Mouse (Mus musculus) brain, embryonic 14.5 days (tissue): ENCODE measurements at regions not wholly inside any gene's neighbourhood (a gene's known extent, or its start where the extent isn't known, plus 50 kb on each side); places are given as distances from the start of the nearest gene placed in this dataset.
A peak's percentile ranks its signal among the peaks of the same experiment; 100 is the strongest.

Source experiments
- DNase-seq: peaks from one replicate; pipeline ENCODE4 v3.0.0-alpha.2; 2011; ENCODE audit warnings: low read depth
- CTCF ChIP-seq: fragments of 200-500 bp; IDR thresholded peaks from 2 replicates; pipeline ENCODE4 v1.5.1; 2012; ENCODE audit warnings: inconsistent platforms, mild to moderate bottlenecking, moderate library complexity, borderline replicate concordance; ENCODE audit not compliant: insufficient read depth, insufficient read length; ENCODE audit errors: extremely low read depth
- POLR2A ChIP-seq: fragments of 200-500 bp; IDR thresholded peaks from 2 replicates; pipeline ENCODE4 v1.6.1; 2012; ENCODE audit warnings: mild to moderate bottlenecking, inconsistent platforms, borderline replicate concordance; ENCODE audit not compliant: poor library complexity, insufficient read depth, insufficient read length, severe bottlenecking; ENCODE audit errors: extremely low read depth

DNA sequence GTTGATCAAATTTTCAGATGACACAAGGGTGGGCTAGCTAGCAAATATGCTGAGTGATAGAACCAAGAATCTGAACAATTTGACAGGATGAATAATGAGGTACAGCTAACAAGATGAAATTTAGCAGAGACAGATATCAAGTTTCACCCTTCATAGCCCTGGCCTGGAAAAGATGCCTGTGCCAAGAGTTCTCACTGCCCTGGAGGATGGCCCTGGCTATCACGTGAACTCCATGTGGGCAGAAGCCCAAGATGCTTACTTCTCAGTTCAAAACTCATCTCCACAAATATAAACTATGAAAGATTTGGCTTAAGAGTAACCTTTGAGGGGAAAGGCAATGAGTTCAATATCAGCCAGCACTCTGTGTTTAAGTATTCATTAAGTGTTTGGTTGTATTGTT lies 306.9 kb upstream of the Apob start:
- no peak for DNase-seq
- TF ChIP-seq POLR2A (no peak), CTCF (no peak)

DNA sequence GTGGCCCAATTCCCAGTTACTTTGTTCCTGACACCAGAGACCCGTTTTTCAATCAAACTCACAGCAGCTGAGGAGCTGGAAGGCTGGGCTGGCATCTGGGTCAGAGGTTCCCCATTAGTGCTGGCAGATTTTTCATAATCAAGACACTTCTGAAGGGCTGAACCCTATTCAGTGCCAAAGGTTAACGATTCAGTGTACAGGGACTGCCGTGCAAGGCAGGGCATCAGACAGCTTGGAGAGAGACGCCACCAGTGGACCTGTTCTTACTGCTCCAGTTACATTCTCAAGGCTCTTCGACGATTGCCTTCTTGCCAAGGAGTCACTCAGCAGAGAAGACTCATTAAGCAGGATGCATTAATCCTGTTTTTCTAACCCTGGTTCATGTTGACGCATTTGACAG lies 285.5 kb upstream of the Apob start:
- no peak for TF ChIP-seq CTCF
- DNase-seq = peak; percentile 64

DNA sequence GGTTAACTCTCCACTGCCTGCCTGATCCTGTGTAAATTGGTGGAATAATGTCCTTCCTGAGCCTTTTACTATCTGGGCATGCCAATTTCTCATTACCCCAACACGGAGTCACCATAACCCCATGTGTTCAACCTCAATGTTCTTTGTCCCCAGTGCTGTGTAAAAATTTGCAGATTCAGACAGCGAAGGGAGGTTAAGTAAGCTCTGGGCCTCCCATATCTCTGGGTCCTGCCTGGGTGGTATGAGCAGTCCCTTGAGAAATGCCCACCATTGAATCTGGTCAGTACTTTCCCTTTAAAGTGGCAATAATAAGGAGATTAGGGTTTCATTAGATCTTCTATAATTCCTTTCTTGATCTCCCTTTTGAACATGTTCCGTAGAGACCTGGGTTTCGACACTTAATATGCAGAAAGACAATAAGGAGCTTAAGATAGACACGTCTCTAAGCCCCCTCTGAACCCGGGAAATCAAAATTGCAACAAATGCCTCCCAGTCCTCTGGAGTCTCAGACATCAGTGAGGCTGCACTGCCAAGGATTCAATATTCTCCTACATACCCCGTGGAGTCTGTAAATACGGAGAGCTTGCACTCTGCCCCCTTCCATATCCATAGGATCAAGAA lies 279.0 kb upstream of the Apob start:
- no peak for TF ChIP-seq CTCF
- no peak for TF ChIP-seq POLR2A
- DNase-seq = peak; percentile 72

DNA sequence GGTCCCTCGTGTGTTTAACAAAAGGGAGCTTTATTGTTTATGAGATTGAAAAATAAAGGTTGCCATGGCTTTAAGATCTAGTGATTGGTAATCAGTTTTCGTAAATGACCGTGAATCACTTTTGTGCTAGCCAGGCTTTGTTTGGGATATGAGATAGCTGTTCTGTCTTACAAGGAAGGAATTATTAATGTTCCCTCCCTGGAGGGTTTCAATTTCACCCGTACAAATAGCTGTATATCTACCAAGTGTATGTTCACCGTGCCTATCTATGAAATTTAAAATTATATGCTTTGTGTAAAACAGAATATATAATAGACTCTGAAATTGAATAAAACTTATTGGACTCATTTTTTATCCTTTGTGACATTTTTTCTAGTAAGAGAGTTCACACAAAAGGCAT lies 268.3 kb upstream of the Apob start:
- no peak for TF ChIP-seq POLR2A
- TF ChIP-seq CTCF = no peak
- peak; percentile 47 for DNase-seq

DNA sequence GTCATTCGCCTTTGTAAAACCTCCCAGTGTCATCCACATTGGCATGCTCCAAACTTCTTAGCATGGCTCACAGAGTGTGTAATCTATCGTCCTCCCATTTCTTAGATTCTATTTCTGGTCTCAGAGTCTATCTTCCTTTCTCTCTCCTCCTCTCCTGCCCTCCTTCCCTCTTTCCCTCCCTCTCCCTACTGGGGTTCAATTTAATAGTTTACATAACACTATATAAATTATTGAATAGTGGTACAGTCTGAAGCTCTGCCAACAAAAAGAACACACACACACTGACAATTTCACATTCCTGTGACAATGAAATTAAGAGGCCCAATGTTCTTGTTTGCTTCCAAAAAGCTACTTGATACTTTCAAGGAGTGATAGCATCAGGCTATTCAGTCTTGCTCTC lies 267.6 kb upstream of the Apob start:
- DNase-seq = no peak
- TF ChIP-seq POLR2A = no peak

DNA sequence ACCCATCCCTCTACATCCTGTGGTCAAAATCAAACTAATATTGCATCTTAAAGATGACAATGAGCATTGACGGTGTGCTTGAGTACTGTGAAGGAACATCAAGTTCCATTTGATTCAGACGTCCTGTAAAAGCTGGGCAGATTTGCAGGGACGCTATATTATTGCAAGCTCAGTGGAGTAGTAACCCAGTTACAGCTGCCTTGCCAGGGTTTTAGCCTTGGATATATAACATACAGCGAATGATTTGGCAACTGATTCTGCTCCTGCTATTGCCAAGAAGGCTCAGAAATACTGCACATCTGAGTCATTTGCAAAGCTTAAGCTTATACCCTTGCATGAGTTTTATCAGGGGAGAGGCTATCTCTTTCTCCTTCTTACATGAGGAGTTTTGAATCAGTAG lies 262.4 kb upstream of the Apob start:
- DNase-seq = peak; percentile 43
- TF ChIP-seq CTCF = no peak
- TF ChIP-seq POLR2A = no peak

DNA sequence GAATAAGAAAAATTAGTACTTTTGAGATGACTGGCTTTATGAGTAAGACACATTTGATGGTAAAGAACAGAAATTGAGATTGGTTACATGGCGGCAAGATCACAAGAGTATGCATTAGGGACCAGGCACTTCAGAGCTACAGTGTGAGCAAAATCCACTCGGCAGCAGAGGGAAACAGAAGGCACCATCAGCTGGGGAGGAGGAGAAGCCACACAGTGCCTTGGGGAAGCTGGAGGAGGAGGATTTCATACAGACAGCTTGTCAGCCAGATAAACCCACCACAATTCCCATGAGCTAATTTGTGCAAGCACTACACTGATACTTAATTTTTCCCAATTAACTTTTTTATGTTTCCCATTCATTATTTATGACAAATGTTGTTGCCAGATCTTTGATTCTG lies 258.9 kb upstream of the Apob start:
- TF ChIP-seq POLR2A = no peak
- TF ChIP-seq CTCF = no peak
- DNase-seq = peak; percentile 61

DNA sequence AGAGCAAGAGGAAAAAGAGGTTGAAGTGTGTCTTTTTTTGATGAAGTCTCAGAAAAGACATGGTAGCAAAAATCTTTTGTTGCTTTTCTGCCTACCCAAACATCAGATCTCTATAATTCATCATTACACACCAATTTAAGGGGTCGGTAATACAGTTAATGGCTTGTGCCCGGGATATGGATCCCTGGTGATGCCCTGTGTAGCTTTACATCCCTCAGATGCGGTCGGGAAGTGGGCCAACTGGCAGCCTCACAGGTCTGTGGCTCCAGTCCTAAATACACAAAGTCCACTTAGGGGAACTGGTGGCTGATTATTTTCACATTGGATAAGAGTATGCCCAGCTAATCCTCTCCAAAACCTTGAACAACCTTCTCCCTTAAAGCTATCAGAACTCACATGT lies 258.4 kb upstream of the Apob start:
- peak; percentile 23 for DNase-seq

DNA sequence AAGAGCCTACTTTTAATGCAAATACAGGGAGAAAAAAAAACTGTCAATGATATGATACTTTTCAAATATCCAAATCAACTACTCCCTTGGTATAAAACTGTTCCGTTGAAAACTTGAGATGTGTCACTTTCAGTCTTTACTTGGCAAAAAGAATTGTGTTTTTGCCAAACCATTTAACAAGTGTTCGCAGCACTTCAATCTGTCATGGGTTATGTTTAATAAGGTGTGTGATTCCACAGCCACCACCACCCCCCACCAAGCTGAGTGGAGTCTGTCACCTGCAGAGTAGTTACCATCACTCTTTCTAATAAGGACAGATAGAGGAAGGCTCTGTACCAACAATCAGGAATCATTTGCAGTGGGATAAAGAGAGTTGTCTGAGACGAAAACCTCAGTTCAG lies 252.5 kb upstream of the Apob start:
- TF ChIP-seq POLR2A (no peak), CTCF (no peak)
- peak; percentile 53 for DNase-seq

More for the DNA sequence above, 258.4 kb upstream of the Apob start:
- no peak for TF ChIP-seq CTCF
- no peak for TF ChIP-seq POLR2A

DNA sequence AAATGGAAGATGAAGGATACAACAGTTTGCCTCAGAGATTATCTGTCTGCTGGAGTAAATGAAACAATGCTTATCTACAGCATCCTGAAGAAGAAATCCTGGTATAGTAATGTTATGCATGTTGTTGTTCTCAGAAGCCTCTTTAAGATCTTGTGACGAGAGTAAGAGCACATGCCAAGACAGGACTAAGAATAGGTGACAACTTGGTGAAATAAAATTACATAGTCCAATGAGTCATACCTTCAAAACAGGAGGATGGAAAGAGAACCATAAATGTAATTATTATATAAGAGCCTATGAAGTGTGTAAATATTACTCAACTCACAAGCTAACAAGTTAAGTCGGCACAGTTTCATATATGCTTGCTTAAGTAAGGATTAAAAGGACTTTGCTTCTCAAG lies 239.4 kb upstream of the Apob start:
- TF ChIP-seq CTCF (no peak), POLR2A (no peak)
- no peak for DNase-seq

DNA sequence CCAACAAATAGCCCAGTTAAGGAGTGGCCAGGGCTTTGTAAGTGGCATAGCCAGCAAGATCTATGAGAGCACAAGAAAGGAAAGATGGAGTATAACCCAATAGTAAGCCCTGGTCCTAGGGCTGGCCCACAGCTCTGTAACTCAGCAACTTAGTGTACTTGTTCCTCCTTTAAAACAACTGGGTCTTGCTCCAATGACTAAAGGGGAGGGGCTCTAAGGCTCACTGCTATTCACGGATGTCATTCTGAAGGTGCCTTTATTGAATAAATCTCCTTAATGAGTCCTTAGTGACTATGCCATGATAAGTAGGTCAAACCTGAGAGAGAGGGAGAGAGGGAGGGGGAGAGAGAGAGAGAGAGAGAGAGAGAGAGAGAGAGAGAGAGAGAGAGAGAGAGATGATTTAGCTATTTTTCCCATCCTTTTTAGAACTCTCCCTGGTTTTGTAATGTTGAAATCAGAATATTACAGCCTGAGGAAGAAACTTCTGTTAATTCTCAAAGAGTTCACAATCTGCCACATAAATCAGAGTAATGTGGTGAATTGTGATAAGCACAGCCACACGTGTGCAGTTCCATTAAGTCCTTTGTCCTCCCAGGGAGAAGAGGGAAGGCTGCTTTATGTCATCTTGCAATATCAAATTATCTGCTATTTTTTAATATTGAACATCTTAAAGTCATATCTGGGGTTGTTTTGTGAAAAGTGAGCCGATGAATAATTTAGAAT lies 238.7 kb upstream of the Apob start:
- TF ChIP-seq CTCF = no peak
- no peak for TF ChIP-seq POLR2A

DNA sequence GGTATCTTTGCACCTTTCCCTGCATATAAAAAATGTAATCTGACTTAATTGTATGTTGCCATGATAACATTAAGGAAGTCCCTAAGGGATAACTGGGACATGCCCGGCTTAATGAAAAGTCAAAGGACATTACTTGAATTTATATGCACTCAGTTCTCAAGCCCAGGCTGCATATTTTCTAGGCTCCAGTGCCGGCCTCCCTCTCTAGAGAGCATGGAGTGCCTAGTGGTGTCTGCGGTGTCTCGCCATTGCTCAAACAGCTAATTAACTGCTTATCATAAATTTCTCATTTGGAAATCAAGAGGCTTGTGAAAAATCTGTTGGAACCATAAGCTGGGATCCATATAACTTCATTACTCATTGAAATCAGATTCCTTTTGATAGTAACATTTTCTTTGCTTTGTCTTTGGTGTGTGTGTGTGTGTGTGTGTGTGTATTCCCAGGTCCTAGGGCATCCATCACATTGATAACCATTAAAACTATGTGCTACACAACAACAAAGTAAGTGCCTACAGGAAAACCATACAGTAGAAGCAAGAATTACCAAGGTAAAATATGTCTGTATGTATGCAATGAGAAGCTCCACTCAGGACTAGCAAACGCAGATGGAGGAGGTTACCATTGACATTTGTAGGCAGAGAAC lies 238.0 kb upstream of the Apob start:
- DNase-seq = peak; percentile 64
- no peak for TF ChIP-seq POLR2A
- TF ChIP-seq CTCF = no peak

More for the DNA sequence above, 238.7 kb upstream of the Apob start:
- DNase-seq = peak; percentile 43
